Mouse (Mus musculus) kidney, postnatal 4 days (tissue): ENCODE measurements around the gene Olfr390.

Source experiments
- DNase-seq, 2 experiments: peaks; one replicate each; pipeline ENCODE4 v3.0.0; 2021; ENCODE audit warnings: mixed read lengths in 2 of 2

The Olfr390 gene

DNA sequence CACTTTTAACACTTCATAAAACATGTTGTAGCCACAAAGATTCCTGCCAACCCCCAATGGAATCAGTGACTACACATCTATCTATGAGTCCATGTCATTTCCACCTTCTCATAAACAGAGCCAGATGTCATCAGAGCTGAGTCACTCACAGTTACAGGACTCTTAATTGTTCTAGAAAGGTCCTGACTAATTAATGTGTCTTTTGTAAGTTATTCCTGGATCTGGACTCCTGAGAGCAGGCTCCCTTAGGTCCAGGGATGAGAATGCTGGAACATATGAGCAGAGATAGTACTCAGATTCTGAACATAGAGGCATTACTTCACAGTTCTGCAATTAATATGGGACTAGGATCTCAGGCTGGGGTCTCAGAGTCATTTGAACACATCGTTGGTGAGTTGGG lies at the start of gene Olfr390:
Gene Olfr390, plus strand, starts transcription at position 301 of the 400 bp plus-strand sequence.
- DNase-seq = no peak

DNA sequence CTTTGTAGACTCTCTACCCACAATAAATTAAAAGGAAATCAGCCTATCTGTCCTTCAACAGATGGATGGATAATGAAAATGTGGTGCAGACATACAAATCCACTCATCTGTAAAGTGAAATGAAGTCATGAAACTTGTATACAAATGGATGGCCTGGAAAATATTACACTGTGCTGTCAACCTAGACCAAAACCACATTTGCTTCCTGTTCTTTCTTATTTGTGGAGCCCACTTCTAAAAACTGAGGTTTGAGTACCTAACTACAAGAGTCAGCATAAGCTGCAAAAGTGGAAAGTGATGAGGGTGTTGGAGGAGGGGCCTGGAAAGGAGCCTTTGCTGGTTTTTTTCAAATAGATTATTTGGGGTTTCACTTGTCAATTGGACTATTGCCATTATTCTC lies 23.6 kb upstream of the Olfr390 start:
- DNase-seq = no peak

- DNase-seq = no peak
These were observed 2.2 kb upstream of the Olfr390 start, which contains the start of gene Olfr389 for GRCm38 (mm10) chr11:73780613-73781012. Olfr389 (minus strand) TSS chr11:73780713.

DNA sequence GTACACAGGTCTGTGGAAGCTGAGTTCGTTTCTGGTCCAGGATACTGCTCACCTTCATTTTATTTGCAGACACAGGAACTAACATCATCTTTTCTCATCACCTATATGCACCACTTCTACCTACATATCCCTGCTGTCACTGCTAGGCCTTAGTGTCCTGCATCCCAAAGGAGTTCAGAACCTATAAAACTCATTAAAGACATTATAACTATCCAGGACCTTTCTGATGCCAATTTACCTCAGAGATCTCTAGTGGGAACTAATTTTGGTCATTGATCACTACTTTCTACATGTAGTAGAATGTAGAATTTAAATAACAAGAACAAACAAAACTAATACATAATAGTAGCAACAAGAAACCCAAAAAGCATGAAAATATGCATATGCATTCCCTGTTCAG lies 20.2 kb downstream of the Olfr390 start, which contains the start of gene Olfr391-ps:
Gene Olfr391-ps, minus strand, starts transcription at position 101 of the 400 bp plus-strand sequence.
- DNase-seq = no peak

- no peak for DNase-seq
These were observed 34.2 kb downstream of the Olfr390 start, which contains the start of gene Olfr392 for GRCm38 (mm10) chr11:73816949-73817348. Olfr392 (minus strand) TSS chr11:73817049.
